ENCODE assay signal across 23 mouse cellular contexts in the genomic region with DNA sequence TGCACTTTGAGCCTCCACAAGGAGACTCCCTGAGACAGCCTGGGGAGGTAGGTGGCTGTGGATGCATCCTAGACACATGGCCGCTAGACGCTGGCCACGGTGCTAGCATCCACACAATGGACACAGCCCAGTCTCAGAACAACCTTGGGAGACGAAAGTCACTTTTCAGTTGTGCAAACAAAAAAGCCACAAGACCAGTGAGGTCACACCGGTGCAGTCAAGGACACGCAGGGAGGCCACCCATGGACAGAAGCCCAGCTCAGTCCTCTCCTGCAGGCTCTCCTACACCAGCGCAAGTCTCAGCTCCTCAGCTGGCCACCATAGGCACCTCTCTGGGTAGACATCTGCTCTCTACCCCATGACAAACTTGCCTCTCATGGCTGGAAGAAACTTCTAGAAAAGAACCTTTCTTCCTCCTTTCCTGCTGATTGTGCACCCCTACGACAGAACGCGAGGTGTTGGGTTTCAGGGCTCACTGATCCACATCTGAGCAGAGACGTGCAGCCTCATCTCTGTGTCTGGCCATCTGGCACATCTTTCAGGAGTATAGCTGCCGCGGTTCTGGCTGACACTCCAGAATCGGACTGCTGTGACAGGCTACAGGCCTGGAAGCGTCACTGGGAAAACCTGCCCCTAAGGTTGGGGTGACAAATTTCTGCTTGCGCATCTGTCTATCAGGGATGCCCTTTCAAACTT. TPM values are rescaled to one million over a fixed set of nuclear protein-coding genes. Genes with fewer than 3 reads are reported as not detected.
A peak's percentile ranks its signal among the peaks of the same experiment; 100 is the strongest.
DNase-seq lines count a peak whose midpoint lies in the region; ATAC-seq and TF ChIP-seq lines count a peak whose summit lies in the region.
"Had no signal": no experiment of that assay in that cellular context is flagged by ENCODE, and none has a peak within 500 bp of the region (broad histone marks: within the 10 kb centered on the region; RNA-seq: fewer than 3 reads in every experiment).

No protein-coding gene starts in this region.

- peaks cover 24% of the 10 kb centered on the region for H3K4me1 ChIP-seq in hindbrain, embryonic 15.5 days (replicated peaks)
- 0 out of 2 replicates have a peak, but pooled peaks cover 8% of the 10 kb centered on the region for H3K4me1 ChIP-seq in hindbrain, embryonic 14.5 days (replicated peaks; ENCODE audit: control insufficient read depth, insufficient read depth, low read length)
- H3K4me1 ChIP-seq in midbrain, embryonic 10.5 days: peaks cover 34% of the 10 kb centered on the region
- H3K4me1 ChIP-seq in midbrain, embryonic 13.5 days (replicated peaks): peaks cover 16% of the 10 kb centered on the region
- peaks cover 4% of the 10 kb centered on the region; the same call in 1 of the 2 replicates for H3K4me1 ChIP-seq in hindbrain, postnatal 0 days (ENCODE audit: insufficient read depth, low read length)
- H3K4me1 ChIP-seq in liver, embryonic 11.5 days (replicated peaks; ENCODE audit: control insufficient read depth, insufficient read depth, low read length): no peaks in the 10 kb centered on the region
- H3K4me1 ChIP-seq: heart, embryonic 15.5 days; liver, embryonic 15.5 days had no signal

- H3K4me2 ChIP-seq in hindbrain, embryonic 15.5 days: no peak overlapping the region
- H3K4me2 ChIP-seq in hindbrain, embryonic 14.5 days (replicated peaks): no peak overlapping the region
- H3K4me2 ChIP-seq in midbrain, embryonic 13.5 days (replicated peaks): no peak overlapping the region
- H3K4me2 ChIP-seq in hindbrain, postnatal 0 days (ENCODE audit: low read depth, low read length): no peak overlapping the region
- no peak overlapping the region for H3K4me2 ChIP-seq in liver, embryonic 11.5 days
- H3K4me2 ChIP-seq: forebrain, embryonic 13.5 days; heart, embryonic 15.5 days; liver, embryonic 15.5 days; midbrain, embryonic 15.5 days had no signal

- WGBS in hindbrain, embryonic 15.5 days: 67% methylated on average over 16 of the region's 16 CpGs
- 67% methylated on average over 16 of the region's 16 CpGs for WGBS in hindbrain, embryonic 14.5 days
- 80% methylated on average over 16 of the region's 16 CpGs for WGBS in midbrain, embryonic 10.5 days
- WGBS in midbrain, embryonic 13.5 days: 76% methylated on average over 16 of the region's 16 CpGs
- 62% methylated on average over 16 of the region's 16 CpGs for WGBS in hindbrain, postnatal 0 days
- 81% methylated on average over 16 of the region's 16 CpGs for WGBS in liver, embryonic 11.5 days

- no peak for ATAC-seq in hindbrain, embryonic 15.5 days (ENCODE audit: low FRiP score, low read depth)
- ATAC-seq in hindbrain, embryonic 14.5 days (ENCODE audit: low FRiP score): no peak
- no peak for ATAC-seq in midbrain, embryonic 13.5 days
- no peak for ATAC-seq in hindbrain, postnatal 0 days
- no peak for ATAC-seq in liver, embryonic 11.5 days (replicated peaks; ENCODE audit: low FRiP score)
- ATAC-seq: forebrain, embryonic 13.5 days; intestine, postnatal 0 days; midbrain, embryonic 15.5 days had no signal

- no peak overlapping the region for H3K4me3 ChIP-seq in hindbrain, embryonic 15.5 days
- no peak overlapping the region for H3K4me3 ChIP-seq in hindbrain, embryonic 14.5 days (replicated peaks; ENCODE audit: low read length)
- no peak overlapping the region for H3K4me3 ChIP-seq in midbrain, embryonic 10.5 days
- no peak overlapping the region for H3K4me3 ChIP-seq in midbrain, embryonic 13.5 days (replicated peaks)
- H3K4me3 ChIP-seq in hindbrain, postnatal 0 days (ENCODE audit: low read length): no peak overlapping the region
- no peak overlapping the region for H3K4me3 ChIP-seq in liver, embryonic 11.5 days (ENCODE audit: low read depth, low read length)
- H3K4me3 ChIP-seq: forebrain, embryonic 13.5 days; heart, embryonic 15.5 days; liver, embryonic 15.5 days; midbrain, embryonic 15.5 days; myocyte had no signal

- no peak for TF ChIP-seq CTCF in hindbrain, postnatal 0 days (IDR thresholded peaks at IDR 0.05; ENCODE audit: low read depth)

- no peaks in the 10 kb centered on the region for H3K27me3 ChIP-seq in hindbrain, embryonic 15.5 days
- H3K27me3 ChIP-seq in hindbrain, embryonic 14.5 days (ENCODE audit: control insufficient read depth, insufficient read depth, low read length): no peaks in the 10 kb centered on the region
- no peaks in the 10 kb centered on the region for H3K27me3 ChIP-seq in midbrain, embryonic 10.5 days (ENCODE audit: low read depth, poor library complexity, severe bottlenecking)
- no peaks in the 10 kb centered on the region for H3K27me3 ChIP-seq in midbrain, embryonic 13.5 days
- H3K27me3 ChIP-seq in hindbrain, postnatal 0 days (ENCODE audit: insufficient read depth, low read length): no peaks in the 10 kb centered on the region
- H3K27me3 ChIP-seq in liver, embryonic 11.5 days (replicated peaks; ENCODE audit: control insufficient read depth, insufficient read depth, low read length): no peaks in the 10 kb centered on the region
- H3K27me3 ChIP-seq: heart, embryonic 15.5 days; liver, embryonic 15.5 days; midbrain, embryonic 15.5 days had no signal

- DNase-seq in hindbrain, embryonic 14.5 days (ENCODE audit: low spot score): no peak
- no peak for DNase-seq in midbrain, embryonic 10.5 days (ENCODE audit: low spot score)
- DNase-seq in adrenal gland, postnatal 14 days: peak; percentile 64
- DNase-seq in hindbrain, postnatal 0 days (ENCODE audit: low spot score): peak; percentile 44
- no peak for DNase-seq in liver, embryonic 11.5 days (ENCODE audit: low spot score)
- DNase-seq: B cell, adult 2 months; cerebellum, adult 2 months; gastrocnemius, postnatal 14 days; heart, adult 18-20 months; heart, postnatal 4 days; kidney, postnatal 14 days; layer of hippocampus, adult 9-11 months; retina, postnatal 1 day had no signal

- 0 out of 2 replicates have a peak overlapping the region, but pooled peaks have one; percentile 17 for H3K27ac ChIP-seq in hindbrain, embryonic 15.5 days (replicated peaks)
- H3K27ac ChIP-seq in hindbrain, embryonic 14.5 days: no peak overlapping the region
- H3K27ac ChIP-seq in midbrain, embryonic 10.5 days (replicated peaks): peak overlapping the region; percentile 38; the same call in 1 of the 2 replicates
- no peak overlapping the region for H3K27ac ChIP-seq in midbrain, embryonic 13.5 days
- H3K27ac ChIP-seq in hindbrain, postnatal 0 days: no peak overlapping the region
- no peak overlapping the region for H3K27ac ChIP-seq in liver, embryonic 11.5 days (ENCODE audit: low read depth, low read length)
- H3K27ac ChIP-seq: forebrain, embryonic 13.5 days; heart, embryonic 15.5 days; liver, embryonic 15.5 days; macrophage; midbrain, embryonic 15.5 days; stomach, postnatal 0 days had no signal

- H3K9ac ChIP-seq in hindbrain, embryonic 15.5 days: no peak overlapping the region
- H3K9ac ChIP-seq in hindbrain, embryonic 14.5 days: no peak overlapping the region
- no peak overlapping the region for H3K9ac ChIP-seq in midbrain, embryonic 13.5 days (replicated peaks)
- H3K9ac ChIP-seq in hindbrain, postnatal 0 days (replicated peaks; ENCODE audit: low read length): no peak overlapping the region
- H3K9ac ChIP-seq in liver, embryonic 11.5 days (ENCODE audit: low read depth, low read length): no peak overlapping the region
- H3K9ac ChIP-seq: forebrain, embryonic 13.5 days; heart, embryonic 15.5 days; liver, embryonic 15.5 days; midbrain, embryonic 15.5 days had no signal

- H3K36me3 ChIP-seq in hindbrain, embryonic 15.5 days: no peaks in the 10 kb centered on the region
- peaks cover 12% of the 10 kb centered on the region; the same call in 1 of the 2 replicates for H3K36me3 ChIP-seq in hindbrain, embryonic 14.5 days (replicated peaks; ENCODE audit: control insufficient read depth, insufficient read depth)
- H3K36me3 ChIP-seq in midbrain, embryonic 10.5 days: peaks cover 20% of the 10 kb centered on the region
- peaks cover 14% of the 10 kb centered on the region for H3K36me3 ChIP-seq in midbrain, embryonic 13.5 days
- no peaks in the 10 kb centered on the region for H3K36me3 ChIP-seq in hindbrain, postnatal 0 days (ENCODE audit: insufficient read depth, low read length)
- no peaks in the 10 kb centered on the region for H3K36me3 ChIP-seq in liver, embryonic 11.5 days (ENCODE audit: control insufficient read depth, insufficient read depth, low read length)
- H3K36me3 ChIP-seq: heart, embryonic 15.5 days; liver, embryonic 15.5 days had no signal

- H3K9me3 ChIP-seq in hindbrain, embryonic 15.5 days: no peaks in the 10 kb centered on the region
- H3K9me3 ChIP-seq in hindbrain, embryonic 14.5 days (ENCODE audit: control insufficient read depth, low read length): peaks cover 5% of the 10 kb centered on the region; the same call in 1 of the 2 replicates
- peaks cover 11% of the 10 kb centered on the region for H3K9me3 ChIP-seq in midbrain, embryonic 10.5 days (replicated peaks)
- peaks cover 10% of the 10 kb centered on the region; the same call in 1 of the 2 replicates for H3K9me3 ChIP-seq in midbrain, embryonic 13.5 days
- H3K9me3 ChIP-seq in hindbrain, postnatal 0 days (ENCODE audit: low read length): 0 out of 2 replicates have a peak, but pooled peaks cover 5% of the 10 kb centered on the region
- peaks cover 2% of the 10 kb centered on the region; the same call in 1 of the 2 replicates for H3K9me3 ChIP-seq in liver, embryonic 11.5 days (ENCODE audit: control insufficient read depth, low read length)
- H3K9me3 ChIP-seq: heart, embryonic 15.5 days; midbrain, embryonic 15.5 days had no signal

RNA-seq across cellular contexts. Expression of a gene that starts 56.5 kb away (rescaled TPM):
- 12.9 and 15.4 TPM in 2 replicates for polyA plus RNA-seq in hindbrain, embryonic 15.5 days (2015; fragmentation: Nextera tagmentation; extraction: Ambion mirVana)
- polyA plus RNA-seq in hindbrain, embryonic 14.5 days (2014; fragmentation: Nextera tagmentation; extraction: Ambion mirVana): 16.3 and 18.5 TPM in 2 replicates
- 2.2 and 2.4 TPM in 2 replicates for polyA plus RNA-seq in midbrain, embryonic 10.5 days (2016; fragmentation: Nextera tagmentation; extraction: Ambion mirVana)
- 6.7 and 8.6 TPM in 2 replicates for polyA plus RNA-seq in midbrain, embryonic 13.5 days (2015; fragmentation: Nextera tagmentation; extraction: Ambion mirVana)
- 3.2 and 3.3 TPM in 2 replicates for total RNA-seq in adrenal gland, postnatal 14 days (2021)
- total RNA-seq in hindbrain, postnatal 0 days (2014; rRNA removed): 81.0 and 86.2 TPM in 2 replicates
- polyA plus RNA-seq in hindbrain, postnatal 0 days (2015; fragmentation: Nextera tagmentation; extraction: Ambion mirVana): 32.0 and 32.2 TPM in 2 replicates
- 0.21 and 0.58 TPM in 2 replicates for polyA plus RNA-seq in liver, embryonic 11.5 days (2014; fragmentation: Nextera tagmentation; extraction: Ambion mirVana)
- polyA plus RNA-seq: macrophage, myocyte had no signal

Comparison
In these comparisons a context has a peak if more than half of its experiments do, and no peak if none do; other contexts are left out.
1. H3K27ac ChIP-seq: peak in hindbrain, embryonic 15.5 days (single experiment) and midbrain, embryonic 10.5 days (single experiment); none in hindbrain, embryonic 14.5 days (single experiment), midbrain, embryonic 13.5 days (single experiment), hindbrain, postnatal 0 days (single experiment) and liver, embryonic 11.5 days (single experiment).
2. DNase-seq: peak in adrenal gland, postnatal 14 days (single experiment) and hindbrain, postnatal 0 days (single experiment); none in hindbrain, embryonic 14.5 days (single experiment), midbrain, embryonic 10.5 days (single experiment) and liver, embryonic 11.5 days (single experiment).